Mouse (Mus musculus) testis, adult 2 months (tissue): Measurements from ENCODE around the gene Efnb3.

Source experiments
- CTCF ChIP-seq: fragments of 200-500 bp; IDR thresholded peaks from 2 replicates; pipeline ENCODE4 v1.5.1; 2012; ENCODE audit warnings: low read depth, mild to moderate bottlenecking, inconsistent platforms, low read length, moderate library complexity; ENCODE audit not compliant: control insufficient read depth, insufficient read depth, insufficient replicate concordance
- POLR2A ChIP-seq: fragments of 200-500 bp; IDR thresholded peaks from 2 replicates; pipeline ENCODE4 v1.6.1; 2012; ENCODE audit warnings: low read depth, mild to moderate bottlenecking, inconsistent platforms, low read length, moderate library complexity; ENCODE audit not compliant: control insufficient read depth

DNA sequence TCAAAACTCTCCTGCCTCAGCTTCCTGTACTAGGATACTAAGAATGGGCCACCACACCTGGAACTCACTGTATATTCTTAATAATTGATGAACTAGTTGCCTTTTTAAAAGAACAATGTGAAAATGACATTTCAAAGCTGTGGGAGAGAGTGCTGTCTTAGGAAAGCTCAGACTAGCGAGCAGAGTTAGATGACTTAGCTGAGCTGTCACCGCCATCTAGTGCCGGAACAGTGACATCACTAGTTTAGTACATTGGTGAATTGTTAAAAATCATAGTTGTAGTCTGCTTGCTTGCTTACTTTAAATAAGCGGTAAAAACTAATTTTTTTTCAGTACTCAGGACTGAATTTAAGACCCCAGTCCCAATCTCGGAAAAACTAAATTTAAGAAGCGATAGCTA is 46.2 kb downstream of the Efnb3 start:
- TF ChIP-seq POLR2A (no peak), CTCF (no peak)
